Mouse (Mus musculus) hindbrain, embryonic 13.5 days (tissue): ENCODE results near the gene Smco4. TPM values are rescaled to one million over a fixed set of nuclear protein-coding genes. Genes with fewer than 3 reads are reported as not detected.
"Not testable (repeated sequence)": the region's sequence is repeated elsewhere in the genome, so short reads cannot be mapped to it uniquely, and the experiment has no call there.

ENCODE experiments used
- ATAC-seq: fragments of 200-750 bp; cut with Nextera tagmentation; 2 replicates; pipeline ENCODE4 v1.8.0; 2017; ENCODE audit warnings: moderate TSS enrichment; ENCODE audit not compliant: low FRiP score
- H3K27ac ChIP-seq: fragments of 300-500 bp; sonication (generic); 2 replicates; pipeline ENCODE4 v1.5.1; 2015; ENCODE audit warnings: inconsistent platforms, mild to moderate bottlenecking, moderate library complexity
- H3K27me3 ChIP-seq: fragments of 300-500 bp; sonication (generic); 2 replicates; pipeline ENCODE4 v1.6.1; 2015; ENCODE audit warnings: mild to moderate bottlenecking, inconsistent platforms
- H3K36me3 ChIP-seq: fragments of 300-500 bp; sonication (generic); 2 replicates; pipeline ENCODE4 v1.6.1; 2015; ENCODE audit warnings: mild to moderate bottlenecking, inconsistent platforms
- H3K4me1 ChIP-seq: fragments of 300-500 bp; sonication (generic); replicated peaks from 2 replicates; pipeline ENCODE4 v1.6.1; 2015; ENCODE audit warnings: inconsistent platforms
- H3K4me2 ChIP-seq: fragments of 300-500 bp; sonication (generic); 2 replicates; pipeline ENCODE4 v1.6.1; 2015; ENCODE audit warnings: inconsistent platforms, mild to moderate bottlenecking, moderate library complexity
- H3K4me3 ChIP-seq: fragments of 300-500 bp; sonication (generic); 2 replicates; pipeline ENCODE4 v1.5.1; 2015; ENCODE audit warnings: mild to moderate bottlenecking, inconsistent platforms
- H3K9ac ChIP-seq: fragments of 300-500 bp; sonication (generic); 2 replicates; pipeline ENCODE4 v1.6.1; 2015; ENCODE audit warnings: mild to moderate bottlenecking, inconsistent platforms
- H3K9me3 ChIP-seq: fragments of 300-500 bp; sonication (generic); 2 replicates; pipeline ENCODE4 v1.6.1; 2016; ENCODE audit warnings: inconsistent platforms
- WGBS: fragments of 180-500 bp; shearing (Covaris S2); methylation state at CpG from one replicate; pipeline ENCODE4 v1.1.7; 2015; 5-methylcytosine and 5-hydroxymethylcytosine counted together
- polyA plus RNA-seq: library from polyadenylated mRNA; unstranded; fragments of >200 nt; fragmentation: Nextera tagmentation; extraction: Ambion mirVana; gene quantifications from 2 replicates; pipeline ENCODE4 v1.2.1, GENCODE M21; 2015

Smco4 gene
- polyA plus RNA-seq, 1 experiment from 2014 or later: 1.0 TPM

GRCm38 (mm10) chr9:15531204-15531603 is 38.0 kb downstream of the Smco4 start:
- no peak overlapping the region for H3K4me2 ChIP-seq
- WGBS: 82% methylated on average over 5 of the region's 5 CpGs
- peaks cover 25% of the 10 kb centered on the region for H3K4me1 ChIP-seq
- no peaks in the 10 kb centered on the region for H3K9me3 ChIP-seq
- ATAC-seq: no peak
- H3K9ac ChIP-seq: no peak overlapping the region
- no peak overlapping the region for H3K27ac ChIP-seq
- no peaks in the 10 kb centered on the region for H3K36me3 ChIP-seq
- H3K4me3 ChIP-seq: no peak overlapping the region
- no peaks in the 10 kb centered on the region for H3K27me3 ChIP-seq

GRCm38 (mm10) chr9:15533336-15534070 is 40.3 kb downstream of the Smco4 start:
- H3K9ac ChIP-seq: no peak overlapping the region
- no peaks in the 10 kb centered on the region for H3K9me3 ChIP-seq
- WGBS: 62% methylated on average over 11 of the region's 11 CpGs
- no peaks in the 10 kb centered on the region for H3K36me3 ChIP-seq
- no peak overlapping the region for H3K4me2 ChIP-seq
- no peak overlapping the region for H3K4me3 ChIP-seq
- H3K27me3 ChIP-seq: no peaks in the 10 kb centered on the region
- peaks cover 25% of the 10 kb centered on the region for H3K4me1 ChIP-seq
- ATAC-seq: no peak
- no peak overlapping the region for H3K27ac ChIP-seq

- no peaks in the 10 kb centered on the region for H3K27me3 ChIP-seq
- H3K4me2 ChIP-seq: no peak overlapping the region
- no peak overlapping the region for H3K9ac ChIP-seq
- ATAC-seq: no peak
- no peaks in the 10 kb centered on the region for H3K36me3 ChIP-seq
- H3K9me3 ChIP-seq: no peaks in the 10 kb centered on the region
- no peak overlapping the region for H3K4me3 ChIP-seq
- 85% methylated on average over 2 of the region's 2 CpGs for WGBS
- H3K27ac ChIP-seq: no peak overlapping the region
- peaks cover 23% of the 10 kb centered on the region for H3K4me1 ChIP-seq
Measured at GRCm38 (mm10) chr9:15534110-15534509, 40.9 kb downstream of the Smco4 start.

DNA sequence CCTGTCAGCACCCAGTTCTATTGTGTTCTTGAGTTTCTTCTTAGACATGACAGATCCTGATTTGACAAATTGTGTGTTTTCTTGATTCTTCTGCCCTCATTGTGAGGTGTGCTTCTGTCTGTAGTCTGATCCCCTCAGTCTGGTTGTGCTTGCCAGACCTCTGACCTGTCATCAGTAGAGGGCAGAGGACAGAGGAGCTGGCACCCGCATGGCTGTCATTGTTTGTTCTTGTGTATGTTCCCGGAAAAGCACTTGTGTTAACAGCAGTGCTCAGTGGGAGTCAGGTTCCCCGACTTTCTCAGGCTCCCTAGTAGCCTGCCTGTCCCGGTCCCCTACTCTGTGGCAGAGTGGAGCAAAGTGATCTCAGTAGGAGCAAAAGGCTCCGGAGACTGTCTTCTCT is 42.2 kb downstream of the Smco4 start:
- Histone ChIP-seq H3K36me3 (no peaks in the 10 kb centered on the region; the same call in 1 of the 2 replicates), H3K4me2 (no peak overlapping the region), H3K4me3 (no peak overlapping the region), H3K9ac (no peak overlapping the region), H3K4me1 (peaks cover 17% of the 10 kb centered on the region), H3K27me3 (no peaks in the 10 kb centered on the region), H3K27ac (no peak overlapping the region), H3K9me3 (no peaks in the 10 kb centered on the region)
- no peak for ATAC-seq
- 34% methylated on average over 5 of the region's 5 CpGs for WGBS

- ATAC-seq: no peak
Measured at GRCm38 (mm10) chr9:15536861-15537426, 43.7 kb downstream of the Smco4 start.

DNA sequence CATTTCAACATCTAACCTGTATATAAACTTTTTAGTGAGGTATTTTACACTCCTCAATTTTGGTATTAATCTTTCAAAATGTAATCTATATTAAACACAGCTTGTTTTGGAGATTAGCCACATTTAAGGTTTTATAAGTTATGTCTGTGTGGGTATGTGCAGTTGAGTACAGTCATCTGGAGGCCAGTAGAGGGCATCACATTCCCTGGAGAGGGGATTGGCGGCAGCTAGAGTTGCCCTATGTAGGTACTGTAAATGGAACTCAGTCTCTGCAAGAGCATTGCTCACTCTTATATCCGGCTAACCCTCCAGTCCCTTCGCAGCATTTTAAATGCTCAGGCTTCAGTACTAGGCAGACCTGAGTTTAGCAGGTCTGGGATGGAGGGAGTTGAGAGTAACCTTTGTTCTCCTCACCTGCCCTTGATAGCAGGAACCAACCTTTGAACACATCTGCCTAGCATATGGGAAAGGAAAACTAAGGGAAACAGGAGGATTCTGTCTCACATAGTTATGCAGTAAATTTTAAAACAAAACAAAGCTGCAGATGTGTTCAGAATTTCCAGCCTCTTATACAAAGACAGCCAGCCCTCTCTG is 44.3 kb downstream of the Smco4 start:
- H3K4me3 ChIP-seq: no peak overlapping the region
- no peak overlapping the region for H3K4me2 ChIP-seq
- WGBS: 94% methylated on average over 3 of the region's 3 CpGs
- no peaks in the 10 kb centered on the region for H3K27me3 ChIP-seq
- peaks cover 17% of the 10 kb centered on the region for H3K4me1 ChIP-seq
- no peaks in the 10 kb centered on the region for H3K9me3 ChIP-seq
- no peak overlapping the region for H3K27ac ChIP-seq
- no peak for ATAC-seq
- no peak overlapping the region for H3K9ac ChIP-seq
- H3K36me3 ChIP-seq: peaks cover 2% of the 10 kb centered on the region; the same call in 1 of the 2 replicates

More at GRCm38 (mm10) chr9:15536861-15537426, 43.7 kb downstream of the Smco4 start:
- H3K9me3 ChIP-seq: no peaks in the 10 kb centered on the region
- H3K9ac ChIP-seq: no peak overlapping the region
- H3K4me3 ChIP-seq: no peak overlapping the region
- peaks cover 17% of the 10 kb centered on the region for H3K4me1 ChIP-seq
- no peak overlapping the region for H3K27ac ChIP-seq
- WGBS: 90% methylated on average over 5 of the region's 5 CpGs
- H3K36me3 ChIP-seq: peaks cover 2% of the 10 kb centered on the region; the same call in 1 of the 2 replicates
- H3K27me3 ChIP-seq: no peaks in the 10 kb centered on the region
- no peak overlapping the region for H3K4me2 ChIP-seq

DNA sequence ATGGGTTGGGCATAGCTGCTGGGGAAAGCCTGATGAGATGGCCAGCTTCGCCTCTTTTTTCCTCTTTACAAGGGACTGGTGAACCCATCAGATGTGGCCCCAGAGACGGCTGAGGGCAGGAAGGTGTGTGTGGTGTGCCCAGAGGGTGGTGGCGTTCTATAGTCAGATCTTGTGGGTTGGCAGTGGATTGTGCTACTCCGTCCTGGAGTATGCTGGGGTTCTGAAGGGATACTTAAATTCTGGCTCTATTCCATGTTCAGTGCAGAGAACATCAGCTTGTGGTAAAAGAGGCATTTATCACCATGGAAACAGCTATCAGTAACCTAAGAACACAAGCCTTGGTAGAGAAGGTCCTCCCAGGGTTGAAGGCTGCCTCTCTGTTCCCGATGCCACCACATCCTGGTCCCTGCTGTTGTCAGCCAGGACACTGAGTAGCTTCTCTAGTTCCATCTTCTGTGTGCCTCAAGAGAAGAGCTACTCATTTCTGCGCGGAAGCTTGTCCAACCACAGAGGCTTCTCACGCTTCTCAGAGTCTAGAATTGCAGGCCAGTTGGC is 45.8 kb downstream of the Smco4 start:
- H3K4me1 ChIP-seq: peaks cover 8% of the 10 kb centered on the region
- ATAC-seq: no peak
- H3K9me3 ChIP-seq: no peaks in the 10 kb centered on the region
- H3K4me2 ChIP-seq: no peak overlapping the region
- H3K36me3 ChIP-seq: peaks cover 2% of the 10 kb centered on the region; the same call in 1 of the 2 replicates
- 91% methylated on average over 8 of the region's 8 CpGs for WGBS
- H3K27ac ChIP-seq: no peak overlapping the region
- no peaks in the 10 kb centered on the region for H3K27me3 ChIP-seq
- H3K9ac ChIP-seq: no peak overlapping the region
- no peak overlapping the region for H3K4me3 ChIP-seq

- WGBS: 75% methylated on average over 5 of the region's 5 CpGs
- ATAC-seq: no peak
- Histone ChIP-seq H3K27me3 (no peaks in the 10 kb centered on the region), H3K9ac (no peak overlapping the region), H3K4me3 (no peak overlapping the region), H3K4me1 (peaks cover 5% of the 10 kb centered on the region; the same call in 1 of the 2 replicates), H3K27ac (no peak overlapping the region), H3K9me3 (no peaks in the 10 kb centered on the region), H3K36me3 (peaks cover 5% of the 10 kb centered on the region; the same call in 1 of the 2 replicates), H3K4me2 (no peak overlapping the region)
Measured at GRCm38 (mm10) chr9:15541735-15542354, 48.6 kb downstream of the Smco4 start.

DNA sequence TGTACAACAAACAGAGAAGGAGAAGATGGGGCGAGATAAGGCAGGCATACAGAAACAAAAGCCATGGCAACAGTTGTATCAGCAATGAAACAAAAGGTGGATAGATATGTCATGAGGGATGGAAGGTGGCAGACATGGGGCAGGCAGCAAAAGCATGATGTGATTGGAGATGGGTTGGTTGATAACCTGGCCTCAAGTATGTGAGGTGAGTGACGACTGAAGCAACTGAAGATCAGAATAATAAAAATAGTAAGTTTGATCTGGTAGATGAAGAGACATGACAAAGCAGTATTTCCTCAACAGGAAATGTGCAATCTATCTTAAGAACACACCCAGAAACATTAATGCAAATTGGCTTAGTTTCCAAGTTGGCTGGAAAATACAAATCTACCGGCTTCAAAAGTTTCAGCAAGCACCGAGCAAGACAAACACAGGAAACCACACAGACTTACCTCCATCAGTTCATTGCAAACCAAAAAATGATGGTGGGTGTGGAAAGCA is 57.3 kb downstream of the Smco4 start:
- H3K4me3 ChIP-seq: no peak overlapping the region
- 88% methylated on average over 4 of the region's 4 CpGs for WGBS
- no peak overlapping the region for H3K4me2 ChIP-seq
- H3K9ac ChIP-seq: no peak overlapping the region
- H3K36me3 ChIP-seq: no peaks in the 10 kb centered on the region
- no peaks in the 10 kb centered on the region for H3K27me3 ChIP-seq
- no peaks in the 10 kb centered on the region for H3K4me1 ChIP-seq
- H3K9me3 ChIP-seq: no peaks in the 10 kb centered on the region
- no peak overlapping the region for H3K27ac ChIP-seq
- ATAC-seq: no peak

DNA sequence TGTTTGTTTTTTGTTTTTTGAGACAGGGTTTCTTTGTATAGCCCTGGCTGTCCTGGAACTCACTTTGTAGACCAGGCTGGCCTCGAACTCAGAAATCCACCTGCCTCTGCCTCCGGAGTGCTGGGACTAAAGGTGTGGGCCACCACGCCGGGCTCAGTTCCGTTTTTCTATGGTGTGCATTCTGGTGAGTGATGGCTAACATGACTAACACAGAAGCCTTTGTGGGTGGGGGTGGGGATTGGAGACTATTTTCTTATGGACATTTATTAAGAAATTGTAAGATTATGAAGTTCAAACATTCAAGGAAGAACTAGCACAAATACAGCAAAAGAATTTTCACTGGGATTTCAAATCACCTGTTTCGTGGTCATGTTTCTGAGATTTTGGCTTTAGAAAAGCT is 57.8 kb downstream of the Smco4 start:
- ATAC-seq, H3K36me3 ChIP-seq, H3K9ac ChIP-seq, H3K4me2 ChIP-seq, H3K27ac ChIP-seq, H3K4me3 ChIP-seq, H3K27me3 ChIP-seq, H3K9me3 ChIP-seq, H3K4me1 ChIP-seq: not testable (repeated sequence)
- WGBS: 97% methylated on average over 6 of the region's 6 CpGs

DNA sequence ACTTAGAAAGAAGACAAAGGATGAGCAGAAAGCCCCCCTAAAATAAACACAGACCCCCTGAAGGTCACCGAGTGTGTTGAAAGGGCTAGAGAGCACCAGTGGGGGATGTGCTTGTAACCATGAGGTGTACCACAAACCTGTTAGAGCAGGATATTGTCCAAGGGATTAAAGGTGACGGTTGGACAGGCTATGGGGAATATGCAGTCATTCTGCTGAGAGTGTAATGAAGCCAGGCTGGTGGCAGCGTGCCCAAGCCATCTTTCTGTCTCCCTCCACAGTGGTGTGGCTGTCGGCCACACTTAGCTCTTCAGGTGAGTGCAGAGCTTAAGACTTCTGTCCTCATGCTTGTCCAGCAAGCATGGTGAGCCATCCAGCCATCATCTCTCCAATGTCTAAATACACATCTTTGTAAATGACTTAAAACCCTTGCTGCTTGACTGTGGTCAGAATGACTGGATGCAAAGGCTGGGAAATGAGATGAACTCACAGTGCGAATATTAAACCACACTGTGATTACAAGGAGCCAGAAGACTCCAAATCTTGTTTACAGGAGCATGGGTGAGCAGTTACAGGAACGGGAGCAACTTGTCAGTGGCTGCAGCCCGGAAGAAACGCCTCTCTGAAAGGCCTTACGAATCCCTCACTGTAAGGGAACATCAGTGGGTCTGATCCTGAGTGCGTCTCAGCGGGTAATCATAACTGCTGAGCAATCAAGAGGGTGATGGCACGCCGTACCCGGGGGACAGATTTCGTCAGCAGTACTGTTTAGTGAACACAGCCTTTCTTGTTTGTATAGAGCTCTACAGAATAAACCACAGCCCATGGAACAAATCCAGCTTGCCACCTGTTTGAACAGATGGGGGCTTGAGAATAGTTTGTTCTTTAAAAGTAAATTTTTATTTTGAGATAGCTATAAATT is 59.0 kb downstream of the Smco4 start:
- Histone ChIP-seq H3K4me3 (no peak overlapping the region), H3K27ac (no peak overlapping the region), H3K36me3 (no peaks in the 10 kb centered on the region), H3K4me1 (no peaks in the 10 kb centered on the region), H3K27me3 (no peaks in the 10 kb centered on the region), H3K4me2 (no peak overlapping the region), H3K9me3 (no peaks in the 10 kb centered on the region), H3K9ac (no peak overlapping the region)
- no peak for ATAC-seq
- 83% methylated on average over 15 of the region's 15 CpGs for WGBS
